Mouse (Mus musculus) right cerebral cortex, postnatal 36 days (tissue): ENCODE data around the gene Casz1.

Experiments
- DNase-seq, 2 experiments: peaks; one replicate each; pipeline ENCODE4 v3.0.0; 2022; ENCODE audit warnings: low spot score in 2 of 2, mixed read lengths in 1 of 2

Gene Casz1

DNA sequence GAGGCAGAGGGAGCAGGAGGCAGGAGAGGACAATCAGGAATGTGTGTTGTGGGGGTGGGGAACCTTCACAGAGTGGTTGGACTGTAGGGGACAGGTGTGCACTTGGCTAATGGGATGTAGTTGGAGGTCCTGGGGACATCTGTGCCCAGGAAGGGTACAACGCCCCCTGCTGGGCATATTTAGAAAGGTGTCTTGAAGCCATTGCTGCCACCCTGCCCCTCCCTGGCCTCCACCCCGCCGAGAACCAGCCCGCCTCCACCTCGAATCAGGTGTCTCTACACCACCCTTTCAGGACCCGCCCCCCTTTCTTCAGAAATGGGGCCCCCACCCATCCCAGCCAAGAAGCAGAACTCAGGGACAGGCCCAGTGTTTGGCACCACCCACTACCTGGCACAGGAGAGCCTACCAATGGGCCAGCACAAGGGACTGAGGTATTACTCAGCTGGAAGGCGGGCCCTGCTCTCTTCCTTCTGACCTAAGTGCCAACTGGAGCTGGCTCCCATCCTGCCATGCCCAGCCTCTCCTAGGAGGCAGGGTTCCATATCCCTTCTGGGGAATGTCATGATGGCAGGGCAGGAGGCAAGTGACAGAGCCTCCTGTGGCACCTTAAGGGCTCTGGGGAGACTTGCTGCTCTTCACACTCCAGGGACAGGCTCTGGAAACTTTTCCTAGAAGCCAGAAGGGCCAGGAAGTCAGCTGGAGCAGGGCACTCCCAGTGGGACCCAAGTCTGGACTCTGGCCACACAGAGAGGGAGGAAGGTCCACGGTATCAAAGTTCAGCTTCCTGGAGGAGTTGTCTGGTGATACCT, 98.9 kb downstream of the Casz1 start:
- DNase-seq: no peak

DNA sequence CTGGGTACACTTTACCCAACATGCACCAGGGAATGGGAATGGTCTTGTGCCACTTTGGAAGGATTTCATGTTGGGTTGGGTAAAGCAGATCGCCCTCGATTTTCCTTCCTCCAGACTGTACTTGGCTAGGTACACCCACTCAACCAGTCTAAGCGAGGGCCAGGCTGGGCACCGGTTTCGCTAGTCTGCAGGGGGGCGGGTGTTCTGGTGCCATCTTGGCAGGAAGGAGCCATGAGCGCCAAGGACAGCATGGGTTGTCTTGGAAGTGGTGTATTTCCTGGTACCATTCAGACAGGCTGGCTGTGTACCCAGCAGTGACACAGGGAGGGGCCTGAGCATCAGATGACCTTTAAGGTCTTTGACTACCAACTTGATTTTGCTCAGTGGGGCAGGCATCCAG, 101.1 kb downstream of the Casz1 start:
- no peak for DNase-seq

DNA sequence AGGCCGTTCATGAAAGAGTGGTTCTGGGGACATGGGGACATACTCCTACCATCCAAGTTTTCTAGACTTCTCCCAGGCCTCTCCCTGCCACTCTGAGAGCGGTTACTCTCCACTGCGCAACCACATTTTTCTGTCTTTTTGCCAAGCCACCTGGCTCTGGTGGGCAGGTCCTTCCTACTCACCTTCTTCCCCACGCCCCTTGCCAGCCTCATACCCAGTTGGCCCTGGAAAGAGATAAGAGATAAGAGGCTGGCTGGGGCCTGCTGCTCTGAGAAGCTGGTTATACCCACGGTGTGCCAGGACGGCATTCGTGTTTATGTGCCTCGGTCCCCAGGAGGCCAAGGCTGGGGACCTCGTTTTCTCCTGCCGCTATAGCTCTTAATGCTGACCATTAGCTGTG, 102.6 kb downstream of the Casz1 start:
- no peak for DNase-seq

DNA sequence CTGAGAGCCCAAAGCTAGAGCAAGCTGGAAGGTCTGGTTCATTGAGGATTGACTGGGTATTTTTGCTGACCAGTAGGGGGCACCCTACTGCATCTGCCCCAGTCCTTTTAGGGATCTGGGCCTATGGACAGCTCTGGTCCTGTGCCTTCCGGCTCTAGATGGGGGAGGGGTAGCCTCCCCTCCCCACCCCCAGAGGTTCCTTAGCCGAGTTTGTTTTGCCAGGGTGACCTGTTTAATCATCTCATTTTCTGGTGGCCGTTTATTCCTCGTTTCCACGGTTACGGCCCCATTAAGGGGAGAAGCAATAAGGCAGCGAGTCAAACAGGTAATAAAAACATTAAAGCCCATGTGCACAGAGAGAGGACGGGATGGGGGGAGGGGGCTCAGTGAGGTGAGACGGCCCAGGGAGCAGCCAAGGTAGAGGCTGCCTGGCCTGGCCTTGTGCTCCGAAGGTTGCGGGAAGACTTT, 104.0 kb downstream of the Casz1 start:
- no peak for DNase-seq

DNA sequence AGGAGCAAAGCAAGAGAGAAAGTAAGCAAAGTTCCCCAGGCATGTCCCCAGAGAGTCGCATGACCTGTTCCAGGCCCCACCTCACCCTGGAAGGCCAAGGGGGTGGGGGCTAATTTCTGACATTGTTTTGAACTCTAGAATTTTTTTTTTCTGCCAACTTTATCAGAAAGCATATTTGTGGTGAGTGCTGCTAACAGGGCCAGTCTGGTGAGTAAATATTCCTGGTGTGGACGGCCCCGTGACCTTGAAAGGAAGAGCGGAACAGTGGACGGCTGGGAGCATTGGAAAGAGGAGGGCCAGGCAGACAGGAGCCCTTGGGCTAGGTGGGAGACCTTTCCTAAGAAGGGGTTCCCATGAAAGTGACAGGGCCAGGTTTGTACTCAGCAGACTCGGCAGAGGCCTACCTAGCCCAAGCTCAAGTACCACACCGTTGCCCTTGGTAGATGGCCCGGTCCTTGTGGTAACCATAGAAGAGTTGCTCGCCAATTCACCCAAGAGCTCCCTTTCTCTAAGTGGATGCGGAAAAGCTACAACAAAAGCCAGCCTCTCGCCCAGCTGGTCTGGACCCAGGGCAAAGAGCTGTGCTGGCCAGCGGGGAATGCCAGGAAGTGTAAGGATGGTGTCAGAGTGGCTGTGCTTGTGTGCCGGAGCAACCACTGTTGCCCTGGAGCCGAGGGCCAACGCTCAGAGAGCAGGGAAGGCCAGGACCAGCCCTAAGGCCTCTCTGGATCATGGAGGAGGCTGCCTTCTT, 104.7 kb downstream of the Casz1 start:
- no peak for DNase-seq

DNA sequence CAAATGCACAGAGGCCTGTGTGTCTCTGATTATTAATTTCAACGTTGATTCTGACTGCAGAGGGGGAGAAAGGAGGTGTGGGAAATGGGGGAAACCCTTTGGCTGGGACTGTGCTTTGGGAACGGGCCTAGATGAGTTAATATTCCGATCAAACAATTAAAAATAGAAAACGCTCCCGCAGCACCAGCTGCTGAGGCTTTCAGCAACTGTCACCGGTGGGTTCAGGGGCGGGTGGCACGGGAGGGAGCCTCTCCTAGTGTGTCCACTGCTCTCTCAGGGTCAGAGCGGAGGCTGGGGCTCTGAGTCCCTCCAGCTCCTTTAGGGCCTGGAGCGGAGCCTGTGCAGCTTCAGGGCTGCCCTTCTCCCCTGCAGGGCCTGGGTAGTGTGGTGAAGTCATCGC, 105.3 kb downstream of the Casz1 start:
- DNase-seq: no peak

DNA sequence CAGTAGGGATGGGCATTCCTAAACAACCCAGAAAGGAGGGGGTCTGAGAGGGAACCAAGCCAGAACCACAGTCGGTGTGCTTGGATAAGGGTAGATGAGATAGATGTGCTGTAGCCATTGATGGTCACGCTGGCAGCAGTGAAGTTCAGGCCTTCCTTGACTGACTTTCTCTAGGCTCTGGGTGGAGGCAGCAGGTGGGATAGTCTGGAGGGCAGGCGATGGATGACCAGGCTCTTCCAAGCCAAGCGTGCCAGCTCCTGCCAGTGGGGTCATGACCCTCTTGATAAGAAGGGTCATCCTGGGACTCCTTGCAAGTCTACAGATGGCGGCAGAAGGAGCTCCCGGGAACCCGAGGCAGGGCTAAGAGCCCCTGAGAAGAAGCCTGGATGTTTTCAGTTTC, 107.9 kb downstream of the Casz1 start:
- DNase-seq: no peak

DNA sequence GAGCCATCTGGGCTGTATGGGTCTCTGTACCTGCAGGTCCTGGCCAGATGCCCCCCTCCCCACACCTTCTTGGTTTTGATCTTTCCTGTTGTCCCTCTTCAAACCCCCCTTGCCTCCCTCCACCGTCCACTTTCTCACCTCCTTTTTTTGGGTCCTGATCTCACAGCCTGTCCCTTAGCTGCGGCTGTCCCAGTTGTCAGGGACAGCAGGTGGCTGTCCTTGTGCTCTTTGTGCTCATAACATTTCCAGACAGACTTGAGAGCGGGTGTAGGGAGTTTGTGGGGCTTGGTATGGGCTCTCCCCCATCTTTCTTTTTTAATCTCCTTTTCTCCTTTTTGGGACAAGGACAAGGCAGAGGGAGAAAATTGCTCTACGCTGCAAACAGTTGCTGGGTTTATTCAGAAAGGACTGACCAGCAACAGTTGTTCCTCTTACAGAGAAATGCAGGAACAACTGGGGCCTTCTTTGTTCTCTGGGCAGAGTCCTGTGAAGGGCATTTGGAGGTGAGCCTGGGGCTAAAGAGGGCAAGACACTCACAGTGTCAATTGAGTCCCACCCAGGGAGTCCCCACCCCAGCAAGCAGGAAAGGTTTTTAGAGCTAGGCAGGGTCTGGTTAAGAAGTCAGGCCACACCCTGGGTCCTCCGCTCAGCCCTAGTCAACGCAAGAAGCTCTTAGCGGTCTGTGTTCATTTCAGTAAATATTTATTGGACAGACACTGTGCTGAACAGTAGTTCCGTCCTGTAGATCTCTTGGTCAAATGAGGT, 108.8 kb downstream of the Casz1 start:
- DNase-seq: no peak

DNA sequence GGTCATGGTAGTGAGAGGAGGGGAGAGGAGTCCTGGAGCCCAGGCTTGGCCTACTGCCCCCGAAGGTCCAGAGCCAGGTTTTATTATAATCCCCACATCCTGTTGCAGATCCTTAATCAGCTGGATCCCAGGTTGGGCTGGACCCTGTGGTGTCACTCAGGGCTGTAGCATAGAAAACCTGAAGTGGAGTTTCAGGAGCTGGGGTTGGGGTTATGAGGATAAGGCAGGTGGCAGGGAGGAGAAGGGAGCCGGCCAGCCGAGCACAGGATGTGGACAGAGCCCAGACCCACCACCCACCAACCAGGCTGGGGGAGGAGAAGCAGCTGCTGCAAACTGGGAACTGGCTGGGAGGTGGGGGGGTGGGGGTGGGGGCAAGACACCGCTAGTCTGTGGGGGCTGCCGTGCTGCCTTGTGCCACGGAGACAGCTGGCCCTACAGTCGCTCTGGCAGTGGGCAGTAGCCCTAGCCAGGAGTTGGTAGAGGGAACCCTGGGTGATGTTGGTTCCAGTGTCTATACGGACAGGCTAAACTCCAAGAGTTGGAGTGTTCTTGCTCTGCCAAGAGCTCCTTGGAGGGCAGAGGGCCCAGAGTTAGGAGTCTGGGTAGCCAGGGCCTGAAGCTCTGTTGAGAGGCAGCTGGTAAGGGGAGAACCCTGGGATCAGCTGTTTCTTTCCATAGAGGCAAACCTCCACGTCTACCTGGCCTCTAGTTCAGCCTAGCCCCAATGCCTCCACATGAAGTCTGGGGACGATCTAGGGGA, 110.8 kb downstream of the Casz1 start:
- no peak for DNase-seq

DNA sequence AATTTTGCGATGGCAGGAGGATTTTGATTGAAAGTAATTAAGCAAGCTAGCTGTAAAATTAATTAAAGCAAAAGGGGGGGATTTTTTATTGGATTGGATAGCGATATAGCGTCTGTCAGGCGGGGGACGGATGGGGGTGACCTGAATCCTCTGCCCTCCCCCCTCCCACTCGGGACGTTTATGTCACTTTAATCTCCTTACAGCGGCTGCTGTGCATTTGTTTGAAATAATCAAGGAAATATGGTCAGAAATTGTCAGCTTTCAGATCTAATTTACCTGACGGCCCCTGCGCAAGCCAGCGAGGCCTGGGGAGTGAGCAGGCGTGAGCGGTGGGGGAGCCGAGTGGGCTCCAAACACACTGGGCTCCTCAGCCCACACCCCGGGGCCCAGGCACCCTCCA, 111.6 kb downstream of the Casz1 start:
- DNase-seq: no peak

DNA sequence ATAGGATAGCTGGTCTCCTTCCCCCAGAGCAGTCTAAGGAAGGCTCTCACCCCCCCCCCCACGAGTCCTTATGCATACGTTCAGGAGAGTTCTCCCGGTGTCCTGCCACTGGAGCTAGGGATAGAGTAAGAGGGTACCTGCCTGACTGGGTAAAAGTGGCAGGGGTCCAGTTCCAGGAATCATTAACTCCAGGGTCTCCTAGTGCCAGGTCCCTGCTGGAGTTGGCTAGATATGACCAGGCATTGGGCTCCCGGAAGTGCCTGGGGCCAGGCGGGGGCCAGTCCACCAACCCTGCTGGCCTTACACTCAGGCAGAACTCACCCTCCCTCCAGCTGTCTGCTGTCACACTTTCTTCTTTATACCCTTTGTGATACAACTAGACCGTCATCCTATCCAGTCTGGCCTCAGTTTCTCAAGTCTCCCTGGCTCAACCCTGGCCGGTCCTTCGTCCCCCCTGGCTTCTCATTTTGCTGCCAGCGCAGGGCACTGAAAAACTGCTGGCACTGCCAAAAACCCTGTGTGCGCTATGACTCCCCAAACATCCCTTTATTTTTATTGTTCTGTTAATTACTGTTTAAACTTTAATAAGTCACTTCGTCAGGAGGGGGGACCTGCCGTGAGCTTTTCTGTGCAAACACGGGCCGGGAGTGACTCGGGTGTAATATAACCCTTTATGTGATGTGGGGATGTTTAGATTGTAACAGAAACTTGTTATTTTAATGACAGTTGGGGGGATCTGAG, 114.6 kb downstream of the Casz1 start:
- no peak for DNase-seq

DNA sequence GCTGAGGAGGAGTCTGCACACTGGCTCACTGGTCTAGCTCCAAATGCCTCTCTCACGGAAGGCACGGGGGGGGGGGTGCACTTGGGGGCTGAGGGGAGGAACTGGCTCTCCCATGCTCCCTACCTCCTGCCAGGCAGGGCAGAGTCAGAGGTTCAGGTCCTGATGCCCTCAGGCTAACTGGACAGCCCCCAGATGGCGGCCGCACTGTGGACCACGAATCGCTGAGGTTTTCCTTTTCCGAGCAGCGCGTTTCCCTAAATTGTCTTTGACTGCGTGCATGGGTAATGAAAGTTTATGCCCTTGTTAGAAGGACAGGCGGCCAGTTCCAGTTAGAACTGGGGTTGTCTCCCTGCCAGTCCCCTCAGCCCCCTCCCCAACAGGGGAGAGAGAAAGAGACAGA, 116.4 kb downstream of the Casz1 start:
- no peak for DNase-seq

DNA sequence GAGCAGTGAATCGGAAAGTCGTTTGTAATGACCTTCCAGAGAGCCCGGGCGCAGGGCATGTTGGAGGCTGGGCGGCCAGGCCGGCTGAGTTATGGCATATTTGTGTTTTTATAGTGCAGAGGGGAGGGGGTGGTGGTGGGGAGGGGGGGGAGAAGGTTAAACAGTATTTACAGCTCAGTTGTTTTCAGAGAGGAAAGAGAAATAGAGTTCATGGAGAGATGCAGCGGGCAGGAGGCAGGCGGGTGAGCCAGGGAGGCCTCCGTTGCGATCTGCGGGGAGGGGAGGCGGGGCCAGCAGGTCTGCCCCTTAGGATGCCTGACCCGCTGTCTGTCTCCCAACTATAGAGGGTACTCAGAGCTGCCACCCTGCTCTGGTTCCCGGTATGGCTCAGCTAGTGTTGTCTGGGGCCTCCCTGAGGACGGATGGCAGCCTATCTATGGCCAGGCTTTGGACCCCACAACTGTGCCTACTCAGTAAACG, 118.0 kb downstream of the Casz1 start:
- DNase-seq: no peak

DNA sequence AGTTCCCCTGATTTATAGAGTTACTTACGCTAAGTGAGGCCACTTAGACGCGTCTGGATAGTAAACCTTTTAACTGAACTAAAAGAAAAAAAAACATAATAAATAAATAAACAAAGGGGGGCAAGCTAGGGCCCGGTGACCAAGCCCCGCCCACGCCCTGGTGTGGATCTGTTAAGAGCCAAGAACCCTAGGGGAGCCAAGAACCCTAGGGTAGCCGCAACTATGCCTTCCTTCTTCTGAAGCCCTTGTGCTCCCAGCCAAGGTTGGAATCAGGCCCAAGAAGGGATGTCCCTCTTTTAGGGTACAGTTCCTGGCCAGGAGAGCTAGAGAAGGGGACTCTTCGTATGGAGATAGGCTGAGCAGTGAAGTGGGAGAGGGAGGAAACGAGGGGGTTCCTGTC, 119.2 kb downstream of the Casz1 start:
- DNase-seq: no peak

DNA sequence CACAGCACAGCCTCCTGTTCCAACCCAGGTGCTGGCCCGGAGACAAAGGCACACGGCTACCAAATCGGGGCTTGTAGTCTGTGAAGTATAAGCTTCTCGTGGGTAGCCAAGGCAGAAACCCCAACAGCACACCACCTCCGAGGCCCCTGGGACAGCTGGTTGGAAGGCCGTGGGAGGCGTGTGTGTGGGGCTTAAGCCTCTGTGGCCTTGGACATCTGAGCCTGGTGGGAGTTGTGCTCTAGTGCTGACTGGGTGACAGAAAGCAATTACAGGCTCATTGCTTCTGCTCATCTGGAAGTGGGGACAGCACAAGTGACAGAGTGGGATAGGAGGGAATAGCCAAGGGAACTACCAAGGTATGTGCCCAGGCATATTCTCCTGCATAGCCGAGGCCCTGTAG, 119.7 kb downstream of the Casz1 start:
- DNase-seq: no peak

DNA sequence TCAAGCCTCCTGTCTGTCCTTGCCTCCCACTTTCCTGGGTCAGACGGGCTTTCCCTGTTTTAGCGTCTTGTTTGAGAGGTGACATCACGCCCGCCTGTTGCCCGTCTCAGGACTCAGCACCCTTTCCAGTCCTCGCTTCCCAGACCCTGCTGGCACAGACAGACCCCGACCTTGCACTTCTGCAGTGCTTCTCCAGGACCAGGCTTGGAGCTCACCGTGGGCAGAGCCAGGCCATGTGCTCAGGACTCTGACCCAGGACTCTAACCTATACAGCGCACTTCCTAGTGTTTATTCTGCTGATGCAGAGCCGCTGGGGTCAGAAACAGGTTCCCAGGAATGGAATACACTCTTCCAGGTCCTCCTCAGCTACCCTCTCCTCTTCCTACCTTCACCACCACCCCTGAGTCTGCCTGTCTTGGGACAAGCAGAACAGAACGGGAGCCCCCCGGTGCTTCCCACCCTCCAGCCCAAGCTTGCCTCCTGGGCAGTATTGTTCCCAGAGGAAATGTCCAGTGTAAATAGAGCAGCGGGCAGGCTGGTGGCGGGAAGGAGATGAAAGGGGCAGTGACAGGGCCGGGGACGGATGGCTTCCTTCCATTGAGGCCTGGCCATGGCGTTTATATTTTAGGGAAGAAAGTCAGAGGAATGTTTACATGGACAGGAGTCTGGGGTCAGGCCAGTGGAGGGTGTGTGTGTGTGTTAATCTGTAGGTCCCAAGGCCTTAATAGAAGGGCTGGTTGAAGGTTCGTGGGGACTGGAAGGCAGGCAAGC, 121.5 kb downstream of the Casz1 start:
- no peak for DNase-seq

DNA sequence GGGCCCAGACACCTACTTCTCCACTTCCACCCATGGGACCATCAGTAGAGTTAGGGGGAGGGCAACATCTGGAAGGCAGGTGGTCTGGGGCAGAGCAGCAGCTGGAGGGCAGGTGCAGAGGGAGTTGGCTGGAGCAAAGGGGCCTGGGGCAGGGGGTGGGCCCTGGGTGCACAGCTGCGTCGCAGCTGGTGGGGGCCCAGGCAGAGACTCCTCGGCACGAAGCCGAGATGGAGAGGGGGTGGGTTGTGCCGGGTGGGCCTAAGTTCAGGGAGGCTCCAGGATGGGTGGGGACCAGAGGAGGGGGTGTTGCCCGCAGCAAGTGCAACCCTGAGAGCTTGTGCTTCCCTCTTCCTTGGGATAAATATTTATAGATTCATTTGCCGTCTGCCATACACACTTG, 122.2 kb downstream of the Casz1 start:
- no peak for DNase-seq

DNA sequence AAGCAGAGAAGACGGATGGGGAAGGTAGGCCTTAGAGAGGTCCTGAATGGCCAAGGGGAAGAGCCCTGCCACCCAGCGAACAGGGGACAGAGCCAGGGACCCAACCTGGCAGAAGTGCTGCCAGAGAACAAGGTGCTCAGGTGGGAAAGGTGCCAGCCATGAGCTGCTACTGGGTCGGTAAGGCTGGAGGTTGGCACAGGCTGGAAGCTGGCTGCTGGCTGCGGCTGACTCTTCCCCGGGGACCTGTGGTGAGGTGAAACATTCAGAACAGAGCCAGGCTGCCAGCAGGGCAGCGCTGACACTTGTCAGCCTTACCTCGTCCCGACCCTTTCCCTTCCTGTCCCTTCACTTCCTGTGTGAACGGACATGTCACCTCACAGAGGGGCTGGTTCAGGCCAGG, 124.1 kb downstream of the Casz1 start:
- no peak for DNase-seq

DNA sequence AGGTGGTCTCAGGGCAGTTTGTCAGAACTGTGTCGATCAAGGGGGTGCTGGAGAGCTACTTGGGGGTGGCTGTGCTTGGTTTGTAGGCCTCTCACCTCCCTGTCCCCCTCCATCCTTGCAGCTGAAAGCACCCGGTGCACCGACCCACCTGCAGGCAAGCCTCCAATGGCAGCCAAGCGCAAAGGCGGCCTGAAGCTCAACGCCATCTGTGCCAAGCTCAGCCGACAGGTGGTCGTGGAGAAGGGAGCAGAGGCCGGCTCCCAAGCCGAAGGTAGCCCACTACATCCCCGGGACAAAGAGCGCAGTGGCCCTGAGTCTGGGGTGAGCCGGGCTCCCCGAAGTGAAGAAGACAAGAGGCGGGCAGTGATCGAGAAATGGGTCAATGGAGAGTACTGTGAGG, 124.6 kb downstream of the Casz1 start:
- no peak for DNase-seq

DNA sequence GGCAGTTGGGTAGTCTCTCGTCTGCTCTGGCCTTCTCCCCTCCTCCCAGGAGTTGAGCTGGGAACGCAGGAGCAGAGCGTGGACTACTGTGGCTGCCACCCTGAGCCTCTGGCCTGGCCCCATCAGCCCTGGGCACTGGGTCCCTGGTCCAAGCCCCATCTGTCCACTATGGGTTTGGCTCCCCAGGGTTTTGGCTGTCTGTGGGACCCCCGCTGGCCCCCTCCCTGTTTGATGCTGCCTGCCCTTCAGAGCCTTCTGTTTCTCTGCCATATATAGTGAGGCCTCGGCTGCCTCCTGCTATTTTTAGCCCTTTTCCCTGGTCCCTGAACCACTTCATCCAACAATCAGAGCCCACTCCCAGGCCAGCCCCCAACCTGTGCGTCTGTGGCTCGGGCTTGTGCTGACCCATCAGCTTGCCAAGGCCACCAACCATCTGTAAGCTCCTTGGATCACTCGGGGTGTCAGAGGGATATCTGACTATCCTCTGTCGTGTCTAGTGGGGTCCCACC, 126.5 kb downstream of the Casz1 start:
- DNase-seq: no peak
